Mouse (Mus musculus) cerebellum, postnatal 36 days (tissue): ENCODE measurements around the gene Pcsk1.

ENCODE experiments used
- DNase-seq, 2 experiments: peaks; one replicate each; pipeline ENCODE4 v3.0.0; 2021 to 2022; ENCODE audit warnings: mixed read lengths in 2 of 2

The Pcsk1 gene

DNA sequence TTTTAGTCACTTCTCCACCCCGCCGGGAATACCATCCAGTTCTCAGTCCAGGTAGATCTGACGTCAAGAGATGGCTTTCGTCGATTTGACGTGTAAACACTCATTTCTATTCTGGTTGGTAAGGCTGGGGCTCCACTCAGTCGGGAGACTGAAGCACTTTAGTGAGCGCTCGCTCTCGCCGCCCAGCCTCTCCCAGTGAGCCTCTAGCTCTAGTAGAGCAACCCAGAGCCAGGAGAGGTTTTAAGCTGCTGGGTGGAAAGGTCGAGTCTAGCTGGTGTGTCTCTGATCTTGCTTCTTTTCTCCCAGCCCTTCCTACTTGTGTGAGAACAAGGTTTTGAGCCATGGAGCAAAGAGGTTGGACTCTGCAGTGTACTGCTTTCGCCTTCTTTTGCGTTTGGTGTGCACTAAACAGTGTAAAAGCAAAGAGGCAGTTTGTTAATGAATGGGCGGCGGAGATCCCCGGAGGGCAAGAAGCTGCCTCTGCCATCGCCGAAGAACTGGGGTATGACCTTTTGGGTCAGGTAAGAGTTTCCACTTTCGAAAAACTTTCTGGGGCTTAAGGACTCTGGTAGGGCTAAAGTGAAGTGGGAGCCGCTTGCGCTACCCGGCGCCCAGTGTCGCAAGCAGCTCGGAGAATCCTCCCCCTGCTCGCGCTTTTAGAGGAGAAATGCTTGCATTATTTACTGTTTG is at the start of gene Pcsk1:
Gene Pcsk1, plus strand, starts transcription at position 106 of the 690 bp plus-strand sequence.
- DNase-seq, result peak; percentile 18 to 38

DNA sequence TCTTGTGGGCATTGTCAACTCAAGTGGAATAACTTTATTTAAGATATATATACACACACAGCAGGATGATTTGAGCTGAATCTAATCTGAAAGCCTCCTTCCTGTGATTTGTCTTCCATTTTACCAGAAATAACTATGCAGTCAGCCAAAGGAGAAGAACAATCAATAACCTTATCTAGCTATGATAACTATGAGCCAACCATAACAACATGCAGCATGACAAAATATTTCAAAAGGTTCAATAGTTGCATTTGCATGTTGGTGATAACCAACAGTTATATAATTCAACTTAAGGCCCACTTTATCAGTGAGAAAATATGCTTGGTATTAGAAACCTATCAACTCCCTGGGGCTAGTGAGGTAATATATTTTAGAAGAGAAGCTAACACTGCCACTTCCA is 30.8 kb upstream of the Pcsk1 start:
- no peak for DNase-seq

GRCm38 (mm10) chr13:75063947-75064346 is 25.7 kb upstream of the Pcsk1 start:
- no peak for DNase-seq

DNA sequence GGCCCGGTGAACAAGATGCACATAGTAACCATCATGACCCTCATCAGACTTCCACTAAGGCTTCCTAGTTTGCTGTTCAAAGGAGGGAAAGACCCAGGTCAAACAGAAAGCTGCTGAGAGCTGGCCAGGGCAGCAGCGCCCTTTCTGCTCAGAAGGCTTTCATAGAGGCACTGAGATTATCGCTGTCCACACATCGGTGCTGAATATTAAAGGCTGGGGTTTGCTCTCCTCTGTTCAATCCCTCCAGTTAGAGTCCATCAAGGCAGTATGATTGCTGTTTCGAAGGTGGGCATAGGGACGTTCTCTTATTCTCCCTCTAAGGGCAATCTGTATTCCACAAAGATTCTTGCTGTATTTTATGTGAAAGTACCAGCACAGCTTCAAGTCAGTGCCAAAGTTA is 1.0 kb upstream of the Pcsk1 start:
- DNase-seq, result no peak

GRCm38 (mm10) chr13:75090411-75090779 is 769 bp downstream of the Pcsk1 start:
- DNase-seq, result peak in 1 of 2 experiments; percentile 22

DNA sequence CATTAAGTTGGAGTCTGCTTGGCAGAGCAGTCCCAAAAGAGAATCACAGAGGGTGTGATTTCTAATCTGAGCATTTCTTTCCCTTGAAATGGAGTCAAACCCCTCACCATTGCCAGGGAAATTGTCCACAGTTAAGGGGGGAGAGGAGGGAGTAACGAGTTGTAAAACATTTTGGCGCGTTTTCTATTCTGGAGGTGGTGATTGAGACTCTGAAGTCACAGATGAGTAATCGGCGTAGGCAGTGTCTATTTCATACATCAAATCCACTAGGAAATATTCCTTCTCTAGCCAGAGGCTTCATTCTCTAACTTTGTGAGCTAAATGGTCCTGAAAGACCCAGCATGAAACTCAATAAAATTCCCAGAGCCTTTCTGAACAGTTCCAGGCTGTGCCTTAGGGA is 1.4 kb downstream of the Pcsk1 start:
- no peak for DNase-seq

GRCm38 (mm10) chr13:75095487-75095886 is 5.9 kb downstream of the Pcsk1 start:
- no peak for DNase-seq

DNA sequence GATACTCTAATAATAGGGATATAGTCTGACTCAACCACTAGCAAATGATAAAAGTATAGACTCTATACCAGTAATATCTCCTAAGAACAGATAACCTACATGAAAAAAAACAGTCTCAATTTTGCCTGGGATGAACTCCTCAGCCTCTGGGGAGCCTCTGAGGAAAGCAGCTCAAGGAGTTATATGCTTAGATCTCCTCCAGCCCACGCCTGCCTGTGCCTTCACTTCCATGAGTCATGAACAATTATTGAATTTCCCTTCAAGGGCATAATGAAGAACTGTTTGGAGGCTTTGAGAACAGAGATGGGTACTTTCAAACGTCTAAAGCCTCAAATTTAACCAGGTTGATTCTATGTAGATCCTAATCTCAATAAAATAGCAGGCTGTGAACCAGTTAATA is 23.5 kb downstream of the Pcsk1 start:
- DNase-seq, result no peak

GRCm38 (mm10) chr13:75114007-75114424 is 24.4 kb downstream of the Pcsk1 start:
- no peak for DNase-seq

DNA sequence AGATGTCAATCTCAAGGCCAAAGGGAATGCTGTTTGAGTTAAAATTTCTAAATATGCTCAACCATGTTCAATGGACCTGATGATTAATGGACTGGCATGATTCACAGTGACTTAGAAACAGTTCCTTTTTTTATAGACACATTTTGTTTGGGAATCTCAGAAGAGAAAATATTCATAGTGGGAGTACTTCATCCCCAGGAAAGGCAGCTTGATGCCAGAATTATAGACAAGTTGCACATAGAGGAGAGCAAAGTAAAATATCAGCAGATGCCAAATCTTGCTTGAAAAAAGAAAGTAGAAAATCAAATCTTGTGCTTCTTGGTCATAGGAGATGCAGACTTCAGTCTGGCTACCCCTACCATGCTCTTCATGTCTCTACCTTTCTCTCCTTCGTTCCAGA is 25.2 kb downstream of the Pcsk1 start:
- DNase-seq, result no peak

DNA sequence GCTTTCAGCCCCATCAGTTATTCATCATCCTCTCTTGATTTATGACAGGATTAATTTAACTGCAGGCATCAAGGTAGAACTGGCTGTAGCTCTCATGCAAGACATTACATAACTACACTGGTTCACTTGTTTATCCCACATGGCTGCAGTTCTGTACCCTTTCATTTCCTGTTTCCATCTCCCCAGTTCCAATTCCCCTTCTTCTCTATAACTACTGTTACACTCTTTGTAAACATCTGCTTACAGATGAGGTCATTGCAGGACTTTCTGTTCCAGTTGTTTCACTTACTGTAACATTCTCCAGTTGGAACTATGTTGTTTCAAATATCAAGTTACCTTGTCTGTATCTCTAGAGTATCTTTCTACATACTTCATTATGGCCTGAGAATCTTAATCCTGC is 46.2 kb downstream of the Pcsk1 start:
- no peak for DNase-seq

DNA sequence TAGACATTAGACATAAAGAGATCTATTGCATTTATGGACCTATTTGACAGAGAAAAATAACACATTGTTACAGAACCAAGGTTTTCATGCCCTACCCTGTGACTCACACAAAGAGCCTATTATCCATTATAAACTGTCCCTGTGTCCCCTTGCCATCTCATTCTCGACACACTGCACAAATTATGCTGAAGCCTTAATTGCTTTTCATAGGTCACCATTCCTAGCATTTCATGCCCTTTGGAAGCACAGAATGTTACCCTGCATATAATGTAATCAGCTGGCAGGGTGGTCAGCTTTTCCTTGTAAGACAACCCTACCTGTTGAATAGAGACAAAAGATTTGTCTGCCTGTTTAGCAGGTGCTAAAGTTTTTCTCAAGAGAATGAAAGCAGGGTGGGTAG is 71.0 kb downstream of the Pcsk1 start:
- DNase-seq, result no peak

GRCm38 (mm10) chr13:75163408-75163807 is 73.8 kb downstream of the Pcsk1 start:
- DNase-seq, result no peak
